Mouse (Mus musculus) myocyte (in vitro differentiated cells): Measurements from ENCODE around the gene Ptpn6. TPM values are rescaled to one million over a fixed set of nuclear protein-coding genes. Genes with fewer than 3 reads are reported as not detected.

Experiments used
- H3K27me3 ChIP-seq: one replicate; pipeline ENCODE4 v1.6.1; 2011; ENCODE audit not compliant: control insufficient read depth, insufficient read depth, insufficient read length
- H3K36me3 ChIP-seq: one replicate; pipeline ENCODE4 v1.6.1; 2011; ENCODE audit not compliant: control insufficient read depth, insufficient read depth
- H3K4me2 ChIP-seq: one replicate; pipeline ENCODE4 v1.6.1; 2011; ENCODE audit warnings: low read depth, control low read depth
- H3K4me3 ChIP-seq: one replicate; pipeline ENCODE4 v1.5.1; 2011; ENCODE audit warnings: mild to moderate bottlenecking, control low read depth, moderate library complexity
- H3K79me2 ChIP-seq: one replicate; pipeline ENCODE4 v1.6.1; 2011; ENCODE audit not compliant: control insufficient read depth, insufficient read depth
- H3ac ChIP-seq: one replicate; pipeline ENCODE4 v1.6.1; 2011; ENCODE audit not compliant: control insufficient read depth, insufficient read length
- CEBPB ChIP-seq: IDR thresholded peaks from 2 replicates; pipeline ENCODE4 v1.6.1; 2011; ENCODE audit warnings: mild to moderate bottlenecking, moderate library complexity; ENCODE audit not compliant: poor library complexity, insufficient read depth, severe bottlenecking
- E2F4 ChIP-seq: IDR thresholded peaks from one replicate; pipeline ENCODE4 v1.6.1; 2011; ENCODE audit warnings: mild to moderate bottlenecking, control low read depth, moderate library complexity; ENCODE audit not compliant: insufficient read depth
- MAX ChIP-seq: IDR thresholded peaks from one replicate; pipeline ENCODE4 v1.6.1; 2011; ENCODE audit warnings: low read depth, mild to moderate bottlenecking, control low read depth
- MYOD1 ChIP-seq, 3 experiments: IDR thresholded peaks; one replicate each; pipeline ENCODE4 v1.6.1; 2011; ENCODE audit warnings: control low read depth in 2 of 3, low read depth in 2 of 3, mild to moderate bottlenecking in 2 of 3, moderate library complexity in 1 of 3; ENCODE audit not compliant: insufficient read length in 2 of 3, control insufficient read depth in 1 of 3
- MYOG ChIP-seq, 3 experiments: IDR thresholded peaks; one replicate each; pipeline ENCODE4 v1.6.1; 2011; ENCODE audit warnings: control low read depth in 2 of 3, low read depth in 2 of 3, mild to moderate bottlenecking in 2 of 3; ENCODE audit not compliant: insufficient read length in 2 of 3, control insufficient read depth in 1 of 3, insufficient read depth in 1 of 3
- POLR2A ChIP-seq: IDR thresholded peaks from one replicate; pipeline ENCODE4 v1.6.1; 2011; ENCODE audit warnings: low read depth, mild to moderate bottlenecking, control low read depth, moderate library complexity; ENCODE audit not compliant: insufficient read length
- POLR2AphosphoS2 ChIP-seq: IDR thresholded peaks from one replicate; pipeline ENCODE4 v1.6.1; 2011; ENCODE audit warnings: low read depth, control low read depth; ENCODE audit not compliant: insufficient read length
- REST ChIP-seq: IDR thresholded peaks from one replicate; pipeline ENCODE4 v1.6.1; 2011; ENCODE audit warnings: mild to moderate bottlenecking, control low read depth, moderate library complexity; ENCODE audit not compliant: insufficient read depth, insufficient read length
- SRF ChIP-seq: IDR thresholded peaks from one replicate; pipeline ENCODE4 v1.6.1; 2011; ENCODE audit warnings: low read depth; ENCODE audit not compliant: control insufficient read depth, insufficient read length
- TCF12 ChIP-seq: IDR thresholded peaks from one replicate; pipeline ENCODE4 v1.6.1; 2011; ENCODE audit warnings: mild to moderate bottlenecking, control low read depth; ENCODE audit not compliant: poor library complexity, insufficient read depth, severe bottlenecking
- TCF3 ChIP-seq: IDR thresholded peaks from one replicate; pipeline ENCODE4 v1.6.1; 2011; ENCODE audit warnings: low read depth, control low read depth; ENCODE audit not compliant: insufficient read length
- USF1 ChIP-seq: IDR thresholded peaks from one replicate; pipeline ENCODE4 v1.6.1; 2011; ENCODE audit warnings: low read depth, mild to moderate bottlenecking, control low read depth, moderate library complexity
- polyA plus RNA-seq: library from polyadenylated mRNA; unstranded; fragments of >200 nt; fragmentation: generic; extraction: Trizol; gene quantifications from one replicate; pipeline ENCODE4 v1.2.1, GENCODE M21; 2012; ENCODE audit warnings: missing spikeins

Gene Ptpn6
- polyA plus RNA-seq, 1 experiment, result 3.1 TPM

DNA sequence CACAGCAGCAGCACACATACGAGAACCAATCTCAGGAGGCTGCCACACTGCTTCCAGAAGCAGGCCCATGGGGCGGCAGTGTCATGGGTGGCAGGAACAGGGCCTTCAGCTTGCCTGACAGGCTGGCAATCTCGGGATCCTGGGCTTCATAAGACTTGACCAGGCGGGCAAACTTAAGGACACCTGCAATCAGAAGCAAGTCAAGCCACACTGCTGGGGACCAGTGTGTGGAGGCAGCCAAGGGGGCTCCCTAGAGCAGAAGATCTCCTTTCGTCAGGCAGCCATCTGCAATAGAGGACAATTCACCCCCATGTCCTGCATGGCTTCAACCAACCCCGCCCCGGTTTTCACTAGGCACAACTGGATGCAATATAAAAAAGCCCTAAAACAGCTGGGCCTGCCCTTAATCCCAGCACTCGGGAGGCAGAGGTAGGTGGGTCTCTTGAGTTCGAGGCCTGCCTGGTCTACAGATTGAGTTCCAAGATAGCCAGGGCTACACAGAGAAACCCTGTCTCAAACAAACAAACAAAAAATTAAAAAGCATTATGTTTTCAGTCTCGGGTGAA, 800 bp upstream of the Ptpn6 start:
- Histone ChIP-seq H3K27me3 (no peaks in the 10 kb centered on the region), H3K79me2 (no peaks in the 10 kb centered on the region), H3K4me3 (peak overlapping the region; percentile 67), H3K36me3 (no peaks in the 10 kb centered on the region), H3K4me2 (peak overlapping the region; percentile 89), H3ac (no peak overlapping the region)
- TF ChIP-seq MYOD1 (IDR thresholded peaks at IDR 0.05; ENCODE audit: control insufficient read depth in 1 of 3, insufficient read length in 2 of 3, low read depth in 2 of 3), result no peak
- TF ChIP-seq USF1, result no peak
- TF ChIP-seq TCF12, result no peak
- no peak for TF ChIP-seq CEBPB
- TF ChIP-seq REST, result no peak
- no peak for TF ChIP-seq TCF3
- no peak for TF ChIP-seq SRF
- TF ChIP-seq POLR2A, result no peak
- TF ChIP-seq MAX, result no peak
- no peak for TF ChIP-seq E2F4
- TF ChIP-seq MYOG (IDR thresholded peaks at IDR 0.05; ENCODE audit: control insufficient read depth in 1 of 3, insufficient read depth in 1 of 3, insufficient read length in 2 of 3, low read depth in 2 of 3), result no peak
- TF ChIP-seq POLR2AphosphoS2, result no peak

DNA sequence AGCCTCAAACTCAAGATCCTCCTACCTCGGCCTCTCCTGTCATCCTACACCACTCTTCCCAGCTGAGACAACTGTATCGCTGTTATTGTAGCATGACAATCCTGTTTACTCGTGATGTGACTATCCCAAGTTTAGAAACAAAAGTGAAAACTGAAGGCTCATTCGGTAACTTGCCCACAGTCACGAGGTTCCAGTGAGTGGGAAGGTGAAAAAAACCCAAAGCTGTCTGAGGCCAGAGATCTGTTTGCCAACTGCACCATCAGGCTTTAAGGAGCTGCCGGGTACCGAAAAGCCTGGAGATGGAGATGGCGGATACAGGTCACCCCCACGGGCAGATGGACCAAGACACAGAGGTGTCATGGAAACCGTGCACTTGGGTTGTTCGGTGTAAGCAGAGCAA, 1.5 kb downstream of the Ptpn6 start:
- Histone ChIP-seq H3K27me3 (no peaks in the 10 kb centered on the region), H3K4me3 (no peak overlapping the region), H3K79me2 (no peaks in the 10 kb centered on the region), H3K36me3 (no peaks in the 10 kb centered on the region), H3K4me2 (no peak overlapping the region), H3ac (no peak overlapping the region)
- TF ChIP-seq USF1, result no peak
- no peak for TF ChIP-seq POLR2AphosphoS2
- no peak for TF ChIP-seq CEBPB
- no peak for TF ChIP-seq E2F4
- no peak for TF ChIP-seq REST
- TF ChIP-seq TCF12, result no peak
- TF ChIP-seq MYOG (IDR thresholded peaks at IDR 0.05; ENCODE audit: control insufficient read depth in 1 of 3, insufficient read depth in 1 of 3, insufficient read length in 2 of 3, low read depth in 2 of 3), result no peak
- no peak for TF ChIP-seq TCF3
- no peak for TF ChIP-seq MYOD1 (IDR thresholded peaks at IDR 0.05; ENCODE audit: control insufficient read depth in 1 of 3, insufficient read length in 2 of 3, low read depth in 2 of 3)
- TF ChIP-seq MAX, result no peak
- no peak for TF ChIP-seq POLR2A
- TF ChIP-seq SRF, result no peak

DNA sequence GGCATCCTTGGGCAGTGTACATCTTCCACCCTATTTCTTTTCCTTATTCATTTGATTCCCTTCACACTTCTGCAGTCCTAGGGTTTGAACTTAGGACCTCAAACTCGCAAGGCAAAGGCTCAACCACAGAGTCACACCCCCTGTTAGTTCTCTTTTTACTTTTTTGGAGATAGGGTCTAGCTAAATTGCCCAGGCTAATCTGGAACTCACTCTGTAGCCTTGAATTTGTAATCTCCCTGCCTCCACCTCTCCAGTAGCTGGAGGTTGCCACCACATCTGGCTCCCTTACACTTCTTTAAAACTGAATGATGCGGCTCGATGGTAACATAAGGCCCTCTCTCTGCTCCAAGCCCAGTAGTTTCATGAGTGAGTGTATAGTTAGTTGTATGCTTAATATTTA, 4.1 kb downstream of the Ptpn6 start:
- Histone ChIP-seq H3K4me2 (no peak overlapping the region), H3K4me3 (no peak overlapping the region), H3K27me3 (no peaks in the 10 kb centered on the region), H3ac (no peak overlapping the region), H3K36me3 (no peaks in the 10 kb centered on the region), H3K79me2 (no peaks in the 10 kb centered on the region)
- no peak for TF ChIP-seq TCF12
- no peak for TF ChIP-seq MYOG (IDR thresholded peaks at IDR 0.05; ENCODE audit: control insufficient read depth in 1 of 3, insufficient read depth in 1 of 3, insufficient read length in 2 of 3, low read depth in 2 of 3)
- TF ChIP-seq CEBPB, result no peak
- TF ChIP-seq USF1, result no peak
- TF ChIP-seq MYOD1 (IDR thresholded peaks at IDR 0.05; ENCODE audit: control insufficient read depth in 1 of 3, insufficient read length in 2 of 3, low read depth in 2 of 3), result no peak
- no peak for TF ChIP-seq TCF3
- TF ChIP-seq POLR2A, result no peak
- no peak for TF ChIP-seq REST
- no peak for TF ChIP-seq SRF

DNA sequence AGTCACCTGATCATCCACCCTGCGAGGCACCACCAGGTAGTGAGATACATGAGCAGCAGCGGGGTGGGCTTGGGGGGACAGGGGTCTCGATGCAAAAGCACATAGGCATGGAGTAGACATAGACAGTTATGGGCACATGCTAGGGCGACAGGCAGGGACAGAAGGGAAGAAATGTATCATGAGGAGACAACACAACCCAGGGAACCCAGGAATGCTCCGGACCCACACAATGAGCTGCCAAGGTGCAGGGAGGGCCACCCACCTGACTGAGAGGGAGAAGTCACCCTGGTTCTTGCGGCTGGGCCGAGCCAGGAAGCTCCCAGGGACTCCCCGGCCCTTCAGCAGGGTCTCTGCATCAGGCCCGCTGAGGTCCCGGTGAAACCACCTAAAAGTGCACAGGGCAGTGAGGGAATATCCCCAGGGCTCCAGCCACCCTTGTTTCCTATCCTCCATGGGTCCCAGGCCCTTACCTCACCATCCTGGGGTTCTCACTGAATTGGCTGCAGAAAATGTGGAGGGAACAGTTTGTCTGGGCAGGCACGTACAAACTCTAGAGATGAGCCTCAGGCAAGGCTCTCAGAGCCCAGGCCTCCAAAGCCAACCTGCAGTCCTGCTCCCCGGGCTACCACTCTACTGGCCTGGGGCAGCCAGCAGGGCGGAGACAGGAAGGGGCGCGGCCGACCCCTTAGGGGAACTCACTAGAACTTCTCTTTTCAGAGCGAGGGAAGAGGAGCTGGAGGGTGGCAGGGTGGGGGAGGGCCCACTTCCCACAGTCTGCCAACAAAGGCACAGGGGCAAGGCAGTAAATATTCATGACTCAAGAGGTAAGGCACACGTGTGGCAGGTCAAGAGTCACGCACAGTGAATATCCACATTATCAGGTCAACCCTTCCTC, 5.8 kb downstream of the Ptpn6 start:
- H3K79me2 ChIP-seq, result no peaks in the 10 kb centered on the region
- H3K4me3 ChIP-seq, result no peak overlapping the region
- H3K36me3 ChIP-seq, result no peaks in the 10 kb centered on the region
- H3K27me3 ChIP-seq, result no peaks in the 10 kb centered on the region
- H3K4me2 ChIP-seq, result no peak overlapping the region
- H3ac ChIP-seq, result no peak overlapping the region
- no peak for TF ChIP-seq TCF12
- TF ChIP-seq POLR2AphosphoS2, result no peak
- TF ChIP-seq REST, result no peak
- no peak for TF ChIP-seq MAX
- TF ChIP-seq MYOD1 (IDR thresholded peaks at IDR 0.05; ENCODE audit: control insufficient read depth in 1 of 3, insufficient read length in 2 of 3, low read depth in 2 of 3), result no peak

DNA sequence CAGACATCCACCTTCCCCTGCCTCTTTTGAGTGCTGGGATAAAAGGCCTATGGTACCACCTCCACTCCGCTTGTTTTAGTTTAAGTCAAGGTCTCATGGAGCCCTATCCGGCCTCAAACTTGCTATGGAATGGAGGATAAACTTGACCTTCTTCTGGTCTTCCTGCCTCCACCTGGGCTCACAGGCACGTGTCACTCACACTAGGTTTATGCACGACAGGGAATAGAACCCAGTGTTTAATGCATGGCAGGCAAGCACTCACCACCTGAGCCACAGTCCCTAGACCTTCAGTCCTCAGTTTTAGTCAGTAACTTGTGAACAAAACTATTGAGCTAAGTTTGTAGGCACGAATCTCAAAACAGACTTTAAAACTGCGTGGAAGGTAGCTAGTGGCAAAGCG, 7.5 kb downstream of the Ptpn6 start:
- H3ac ChIP-seq, result no peak overlapping the region
- no peak overlapping the region for H3K4me2 ChIP-seq
- H3K27me3 ChIP-seq, result no peaks in the 10 kb centered on the region
- no peaks in the 10 kb centered on the region for H3K36me3 ChIP-seq
- TF ChIP-seq SRF (no peak), USF1 (no peak), CEBPB (no peak)
- H3K4me3 ChIP-seq, result no peak overlapping the region
- no peaks in the 10 kb centered on the region for H3K79me2 ChIP-seq
